Mouse (Mus musculus): ENCODE measurements around the gene Slc12a9. TPM values are rescaled to one million over a fixed set of nuclear protein-coding genes. Genes with fewer than 3 reads are reported as not detected.

The Slc12a9 gene
- polyA plus RNA-seq (2011; ENCODE audit: insufficient read depth, insufficient read length, low replicate concordance, missing spikeins): 10.9 and 14.4 TPM in 2 replicates

- peak within 1 kb of the TSS; percentile 82 for H3K4me3 ChIP-seq (replicated peaks; ENCODE audit: control insufficient read depth, low read depth, low read length)
- peak; percentile 72; the same call in 1 of the 2 replicates for TF ChIP-seq CTCF (IDR thresholded peaks at IDR 0.05; ENCODE audit: control insufficient read depth, insufficient read depth, low read length)
- TF ChIP-seq POLR2A (IDR thresholded peaks at IDR 0.05; ENCODE audit: borderline replicate concordance, control insufficient read depth, low read depth, low read length): no peak; the same call in 1 of the 2 replicates
- H3K27ac ChIP-seq (ENCODE audit: control insufficient read depth, insufficient read depth, low read depth, low read length, poor library complexity): peak within 1 kb of the TSS; percentile 12; the same call in 1 of the 2 replicates
- under 1% methylated on average over 44 of the region's 44 CpGs for WGBS
- no peaks in the 10 kb centered on the region; the same call in 1 of the 2 replicates for H3K4me1 ChIP-seq (ENCODE audit: control insufficient read depth, insufficient read depth, low read length)
Observed at GRCm38 (mm10) chr5:137333512-137334174, at the start of gene Slc12a9. Gene Slc12a9, minus strand, starts transcription at chr5:137333597.

DNA sequence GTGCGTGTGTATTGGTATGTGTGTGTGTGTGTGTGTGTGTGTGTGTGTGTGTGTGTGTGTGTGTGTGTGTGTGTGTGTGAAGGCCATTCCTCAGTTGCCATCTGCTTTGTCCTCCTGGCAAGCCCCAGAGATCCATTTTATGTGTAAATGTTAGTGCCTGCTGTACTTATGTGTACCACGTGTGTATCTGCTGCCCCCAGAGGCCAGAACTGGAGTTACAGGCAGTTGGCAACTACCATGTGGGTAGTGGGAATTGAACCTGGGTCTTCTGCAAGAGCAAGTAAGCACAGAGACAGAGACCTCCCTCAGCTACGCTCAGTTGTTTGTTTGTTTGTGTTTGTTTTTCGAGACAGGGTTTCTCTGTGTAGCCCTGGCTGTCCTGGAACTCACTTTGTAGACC, 47.8 kb upstream of the Slc12a9 start:
- Histone ChIP-seq H3K4me3 (replicated peaks; ENCODE audit: control insufficient read depth, low read depth, low read length) (no peak overlapping the region), H3K4me1 (ENCODE audit: control insufficient read depth, insufficient read depth, low read length) (peaks cover 2% of the 10 kb centered on the region), H3K27ac (ENCODE audit: control insufficient read depth, insufficient read depth, low read depth, low read length, poor library complexity) (no peak overlapping the region)
- TF ChIP-seq POLR2A (IDR thresholded peaks at IDR 0.05; ENCODE audit: borderline replicate concordance, control insufficient read depth, low read depth, low read length) (no peak), CTCF (IDR thresholded peaks at IDR 0.05; ENCODE audit: control insufficient read depth, insufficient read depth, low read length) (peak; percentile 73)
- 54% methylated on average over 4 of the region's 4 CpGs for WGBS

DNA sequence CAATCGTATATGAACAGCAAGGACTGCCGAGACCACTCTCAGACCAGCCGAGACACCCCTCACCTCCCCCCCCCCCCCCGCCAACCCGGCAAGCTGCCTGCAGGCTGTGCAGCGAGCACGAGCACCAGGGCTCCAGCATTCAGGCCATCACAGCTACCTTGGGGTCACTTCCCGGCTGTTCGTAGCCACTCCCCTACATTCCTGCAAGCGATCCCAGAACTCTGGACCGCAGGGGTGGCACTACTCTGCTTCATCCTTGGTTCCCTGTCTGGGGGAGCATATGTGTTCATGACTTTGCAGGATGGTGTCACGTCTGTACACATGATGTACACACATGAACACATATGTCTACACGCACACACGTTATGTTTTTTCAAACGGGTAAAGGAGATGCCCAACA, 44.2 kb upstream of the Slc12a9 start:
- WGBS: 43% methylated on average over 12 of the region's 15 CpGs
- TF ChIP-seq CTCF (IDR thresholded peaks at IDR 0.05; ENCODE audit: control insufficient read depth, insufficient read depth, low read length) (no peak), POLR2A (IDR thresholded peaks at IDR 0.05; ENCODE audit: borderline replicate concordance, control insufficient read depth, low read depth, low read length) (no peak)
- no peak overlapping the region for H3K4me3 ChIP-seq (replicated peaks; ENCODE audit: control insufficient read depth, low read depth, low read length)
- peaks cover 2% of the 10 kb centered on the region for H3K4me1 ChIP-seq (ENCODE audit: control insufficient read depth, insufficient read depth, low read length)
- no peak overlapping the region for H3K27ac ChIP-seq (ENCODE audit: control insufficient read depth, insufficient read depth, low read depth, low read length, poor library complexity)

- no peak overlapping the region for H3K27ac ChIP-seq (ENCODE audit: control insufficient read depth, insufficient read depth, low read depth, low read length, poor library complexity)
- peaks cover 2% of the 10 kb centered on the region for H3K4me1 ChIP-seq (ENCODE audit: control insufficient read depth, insufficient read depth, low read length)
- TF ChIP-seq POLR2A (IDR thresholded peaks at IDR 0.05; ENCODE audit: borderline replicate concordance, control insufficient read depth, low read depth, low read length) (no peak), CTCF (IDR thresholded peaks at IDR 0.05; ENCODE audit: control insufficient read depth, insufficient read depth, low read length) (no peak)
- WGBS: 33% methylated on average over 11 of the region's 11 CpGs
- no peak overlapping the region for H3K4me3 ChIP-seq (replicated peaks; ENCODE audit: control insufficient read depth, low read depth, low read length)
Observed at GRCm38 (mm10) chr5:137377176-137377575, 43.8 kb upstream of the Slc12a9 start.

DNA sequence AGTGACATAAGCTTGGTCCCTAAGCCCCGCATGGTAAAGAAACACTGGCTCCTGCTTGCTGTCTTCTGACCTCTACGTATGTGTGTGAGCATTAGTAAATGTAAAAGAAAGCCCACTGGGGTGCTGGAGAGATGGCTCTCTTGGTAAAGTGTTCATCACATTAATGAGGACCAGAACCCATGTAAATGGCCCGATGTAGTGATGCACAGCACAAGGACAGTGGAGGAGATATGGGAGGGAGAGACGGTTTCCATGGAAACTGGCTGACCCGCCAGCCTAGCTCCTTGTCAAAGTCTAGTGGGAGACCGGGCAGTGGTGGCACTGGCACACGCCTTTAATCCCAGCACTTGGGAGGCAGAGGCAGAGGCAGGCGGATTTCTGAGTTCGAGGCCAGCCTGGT, 43.3 kb upstream of the Slc12a9 start:
- TF ChIP-seq POLR2A (IDR thresholded peaks at IDR 0.05; ENCODE audit: borderline replicate concordance, control insufficient read depth, low read depth, low read length): no peak
- TF ChIP-seq CTCF (IDR thresholded peaks at IDR 0.05; ENCODE audit: control insufficient read depth, insufficient read depth, low read length): no peak
- H3K27ac ChIP-seq (ENCODE audit: control insufficient read depth, insufficient read depth, low read depth, low read length, poor library complexity): no peak overlapping the region; the same call in 1 of the 2 replicates
- H3K4me3 ChIP-seq (replicated peaks; ENCODE audit: control insufficient read depth, low read depth, low read length): no peak overlapping the region
- H3K4me1 ChIP-seq (ENCODE audit: control insufficient read depth, insufficient read depth, low read length): peaks cover 2% of the 10 kb centered on the region
- 74% methylated on average over 9 of the region's 9 CpGs for WGBS

DNA sequence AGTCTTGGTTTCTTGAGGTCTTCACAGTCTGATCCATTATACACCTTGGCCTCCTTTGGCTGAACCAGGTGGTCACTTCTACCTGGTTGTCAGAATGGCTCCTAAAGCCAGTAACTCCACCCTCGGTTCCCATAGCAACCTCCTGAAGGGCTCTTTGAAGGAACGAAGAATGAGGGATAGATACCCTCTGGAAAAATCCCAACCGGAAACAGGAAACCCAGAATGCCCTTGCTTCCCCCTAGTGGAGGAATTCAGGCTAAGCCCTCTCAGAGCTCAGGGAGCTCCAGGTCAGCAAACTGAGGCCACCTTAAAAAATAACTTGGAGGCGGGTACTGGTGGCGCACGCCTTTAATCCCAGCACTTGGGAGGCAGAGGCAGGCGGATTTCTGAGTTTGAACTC, 42.8 kb upstream of the Slc12a9 start:
- Histone ChIP-seq H3K27ac (ENCODE audit: control insufficient read depth, insufficient read depth, low read depth, low read length, poor library complexity) (no peak overlapping the region), H3K4me3 (replicated peaks; ENCODE audit: control insufficient read depth, low read depth, low read length) (no peak overlapping the region)

GRCm38 (mm10) chr5:137375627-137376026, 42.2 kb upstream of the Slc12a9 start:
- TF ChIP-seq POLR2A (IDR thresholded peaks at IDR 0.05; ENCODE audit: borderline replicate concordance, control insufficient read depth, low read depth, low read length) (no peak), CTCF (IDR thresholded peaks at IDR 0.05; ENCODE audit: control insufficient read depth, insufficient read depth, low read length) (no peak)
- no peak overlapping the region for H3K27ac ChIP-seq (ENCODE audit: control insufficient read depth, insufficient read depth, low read depth, low read length, poor library complexity)
- WGBS: 54% methylated on average over 2 of the region's 2 CpGs
- H3K4me3 ChIP-seq (replicated peaks; ENCODE audit: control insufficient read depth, low read depth, low read length): no peak overlapping the region
- H3K4me1 ChIP-seq (ENCODE audit: control insufficient read depth, insufficient read depth, low read length): peaks cover 2% of the 10 kb centered on the region

More for the DNA sequence above, 42.8 kb upstream of the Slc12a9 start:
- WGBS: 62% methylated on average over 7 of the region's 7 CpGs
- H3K4me1 ChIP-seq (ENCODE audit: control insufficient read depth, insufficient read depth, low read length): peaks cover 2% of the 10 kb centered on the region
- no peak for TF ChIP-seq CTCF (IDR thresholded peaks at IDR 0.05; ENCODE audit: control insufficient read depth, insufficient read depth, low read length)

- 70% methylated on average over 4 of the region's 4 CpGs for WGBS
- Histone ChIP-seq H3K27ac (ENCODE audit: control insufficient read depth, insufficient read depth, low read depth, low read length, poor library complexity) (no peak overlapping the region), H3K4me3 (replicated peaks; ENCODE audit: control insufficient read depth, low read depth, low read length) (no peak overlapping the region), H3K4me1 (ENCODE audit: control insufficient read depth, insufficient read depth, low read length) (peaks cover 2% of the 10 kb centered on the region)
- TF ChIP-seq CTCF (IDR thresholded peaks at IDR 0.05; ENCODE audit: control insufficient read depth, insufficient read depth, low read length): no peak
- TF ChIP-seq POLR2A (IDR thresholded peaks at IDR 0.05; ENCODE audit: borderline replicate concordance, control insufficient read depth, low read depth, low read length): no peak
Observed at GRCm38 (mm10) chr5:137374521-137375080, 41.2 kb upstream of the Slc12a9 start.
